Mouse (Mus musculus) thymus, adult 2 months (tissue): ENCODE measurements around the gene Gpr39.

Experiments
- CTCF ChIP-seq: fragments of 200-500 bp; IDR thresholded peaks from 2 replicates; pipeline ENCODE4 v1.5.1; 2012; ENCODE audit warnings: mild to moderate bottlenecking, control low read depth, low read length, moderate library complexity, borderline replicate concordance; ENCODE audit not compliant: control insufficient read depth, poor library complexity, insufficient read depth; ENCODE audit errors: extremely low read depth
- POLR2A ChIP-seq: fragments of 200-500 bp; IDR thresholded peaks from 2 replicates; pipeline ENCODE4 v1.6.1; 2012; ENCODE audit warnings: mild to moderate bottlenecking, low read length, control low read depth, moderate library complexity; ENCODE audit not compliant: control insufficient read depth, poor library complexity, insufficient read depth; ENCODE audit errors: extremely low read depth

GRCm38 (mm10) chr1:125870056-125870455 lies 193.3 kb downstream of the Gpr39 start:
- TF ChIP-seq POLR2A, result no peak
- no peak for TF ChIP-seq CTCF
